Mouse (Mus musculus): ENCODE measurements around the gene Bloc1s4. TPM values are rescaled to one million over a fixed set of nuclear protein-coding genes. Genes with fewer than 3 reads are reported as not detected.
"Not testable (repeated sequence)": the region's sequence is repeated elsewhere in the genome, so short reads cannot be mapped to it uniquely, and the experiment has no call there.

Bloc1s4 gene
- polyA plus RNA-seq (2014; fragmentation: Nextera tagmentation; extraction: Ambion mirVana) = 24.4 and 31.5 TPM in 2 replicates

DNA sequence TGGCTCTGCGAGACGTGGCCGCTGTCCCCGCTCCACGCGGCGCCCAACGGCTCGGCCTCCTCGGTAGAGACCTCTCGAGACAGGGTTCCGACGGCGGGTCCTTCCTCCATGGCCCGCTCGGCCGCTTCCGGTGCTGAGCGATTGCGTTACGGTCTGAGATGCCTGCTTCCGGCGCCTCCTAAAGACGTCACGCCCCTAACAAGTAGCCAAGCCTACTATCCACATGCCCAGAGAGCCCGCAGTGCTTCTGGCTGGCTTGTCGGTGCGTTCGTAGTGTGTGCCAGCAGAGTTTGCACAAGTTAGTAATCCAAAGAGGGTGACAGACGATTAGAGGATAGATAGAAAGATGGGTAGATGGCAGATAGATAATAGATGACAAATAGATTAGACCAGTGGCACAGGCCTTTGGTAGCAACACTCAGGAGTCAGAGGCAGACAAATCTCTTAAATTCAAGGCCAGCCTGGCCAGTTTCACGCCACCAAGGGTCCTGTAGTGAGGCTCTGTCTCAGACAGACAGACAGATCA, at the start of gene Bloc1s4:
Bloc1s4 (minus strand) TSS at position 115 of the 526 bp plus-strand sequence.
- no peaks in the 10 kb centered on the region for H3K9me3 ChIP-seq (ENCODE audit: control insufficient read depth, low read length)
- ATAC-seq (ENCODE audit: insufficient number of reproducible peaks, low FRiP score, low TSS enrichment, low read depth) (peak; percentile 89), DNase-seq (ENCODE audit: low spot score) (peak; percentile 97)
- H3K36me3 ChIP-seq (ENCODE audit: control insufficient read depth, insufficient read depth, low read length) = no peaks in the 10 kb centered on the region
- no peaks in the 10 kb centered on the region; the same call in 1 of the 2 replicates for H3K4me1 ChIP-seq (ENCODE audit: control insufficient read depth, insufficient read depth, low read length)
- no peaks in the 10 kb centered on the region for H3K27me3 ChIP-seq (ENCODE audit: control insufficient read depth, insufficient read depth, low read length)
- 6% methylated on average over 31 of the region's 31 CpGs for whole genome bisulfite sequencing
- H3K4me3 ChIP-seq (ENCODE audit: low read depth, low read length) = peak within 1 kb of the TSS; percentile 99
- peak within 1 kb of the TSS; percentile 97 for H3K4me2 ChIP-seq (ENCODE audit: low read depth, severe bottlenecking)
- no peak within 1 kb of the TSS for H3K27ac ChIP-seq (replicated peaks; ENCODE audit: low read depth, low read length)
- H3K9ac ChIP-seq (ENCODE audit: low read length) = peak within 1 kb of the TSS; percentile 85

DNA sequence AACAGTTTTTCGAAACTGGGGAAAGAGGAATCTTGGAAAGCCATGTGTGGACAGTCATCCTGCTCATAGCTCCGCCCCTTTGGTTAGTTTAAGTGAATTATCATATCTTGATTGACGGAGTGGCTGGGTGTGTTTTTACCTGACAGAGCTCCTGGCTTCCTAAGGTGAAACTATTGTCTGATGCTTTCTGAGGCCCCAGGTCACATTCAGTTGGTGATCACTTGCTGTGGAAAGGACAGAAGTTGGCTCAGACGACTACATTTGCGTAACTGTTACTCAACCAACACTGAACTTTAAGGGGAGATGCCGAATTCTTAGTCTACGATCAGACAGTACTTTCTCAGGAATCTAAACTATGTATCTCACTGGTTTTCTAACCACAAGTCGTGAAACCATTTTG, 48.8 kb upstream of the Bloc1s4 start:
- no peak overlapping the region for H3K27ac ChIP-seq (replicated peaks; ENCODE audit: low read depth, low read length)
- ATAC-seq (ENCODE audit: insufficient number of reproducible peaks, low FRiP score, low TSS enrichment, low read depth) (no peak), DNase-seq (ENCODE audit: low spot score) (no peak)
- WGBS = 63% methylated on average over 8 of the region's 8 CpGs
- H3K9me3 ChIP-seq (ENCODE audit: control insufficient read depth, low read length) = no peaks in the 10 kb centered on the region
- no peaks in the 10 kb centered on the region; the same call in 1 of the 2 replicates for H3K36me3 ChIP-seq (ENCODE audit: control insufficient read depth, insufficient read depth, low read length)
- H3K9ac ChIP-seq (ENCODE audit: low read length) = no peak overlapping the region
- H3K4me2 ChIP-seq (ENCODE audit: low read depth, severe bottlenecking) = peak overlapping the region; percentile 41; the same call in 1 of the 2 replicates
- H3K27me3 ChIP-seq (ENCODE audit: control insufficient read depth, insufficient read depth, low read length) = no peaks in the 10 kb centered on the region
- H3K4me3 ChIP-seq (ENCODE audit: low read depth, low read length) = no peak overlapping the region
- no peaks in the 10 kb centered on the region for H3K4me1 ChIP-seq (ENCODE audit: control insufficient read depth, insufficient read depth, low read length)

DNA sequence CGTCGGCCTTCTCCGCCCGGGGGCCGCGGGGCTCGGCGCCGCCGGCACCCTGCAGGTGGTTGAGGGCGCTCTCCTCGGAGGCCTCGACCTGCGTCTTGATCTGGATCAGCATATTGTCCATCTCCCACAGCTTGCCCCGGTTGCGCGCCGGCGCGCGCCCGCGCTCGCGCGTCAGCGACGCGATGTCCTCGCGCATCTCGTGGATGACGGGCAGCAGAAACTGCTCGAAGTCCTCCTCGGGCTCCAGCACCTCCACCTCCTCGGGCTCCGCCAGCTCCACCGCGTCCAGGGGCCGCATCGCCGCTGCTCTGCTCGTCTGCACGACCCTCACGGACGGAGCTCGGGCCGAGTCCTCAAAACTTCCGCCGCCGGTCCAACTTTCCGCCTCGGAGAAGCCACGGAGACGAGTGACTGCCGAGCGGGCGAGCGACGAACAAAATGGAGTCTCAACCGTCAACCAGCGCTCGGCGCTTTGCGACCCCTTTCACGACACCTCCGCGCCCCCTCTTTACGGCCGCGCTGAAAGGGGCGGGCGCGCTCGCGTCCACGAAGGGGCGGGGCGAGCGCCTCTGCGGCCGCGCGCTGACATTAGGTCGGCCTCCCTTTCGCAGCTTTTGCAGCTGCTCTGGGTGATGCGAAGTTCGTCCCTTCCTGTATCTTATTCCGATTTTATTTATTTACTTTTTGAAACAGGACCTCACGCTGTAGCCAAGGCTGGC, 48.0 kb upstream of the Bloc1s4 start, which contains the start of gene Mrfap1:
Mrfap1 (minus strand) TSS at position 477 of the 719 bp plus-strand sequence.
- not testable (repeated sequence) for H3K9me3 ChIP-seq (ENCODE audit: control insufficient read depth, low read length); H3K36me3 ChIP-seq (ENCODE audit: control insufficient read depth, insufficient read depth, low read length); H3K27me3 ChIP-seq (ENCODE audit: control insufficient read depth, insufficient read depth, low read length); H3K4me1 ChIP-seq (ENCODE audit: control insufficient read depth, insufficient read depth, low read length)
- DNase-seq (ENCODE audit: low spot score) (peak; percentile 95), ATAC-seq (ENCODE audit: insufficient number of reproducible peaks, low FRiP score, low TSS enrichment, low read depth) (peak; percentile 82)
- H3K4me2 ChIP-seq (ENCODE audit: low read depth, severe bottlenecking) = peak within 1 kb of the TSS; percentile 41
- peak within 1 kb of the TSS; percentile 94 for H3K27ac ChIP-seq (replicated peaks; ENCODE audit: low read depth, low read length)
- WGBS = under 1% methylated on average over 90 of the region's 90 CpGs
- H3K4me3 ChIP-seq (ENCODE audit: low read depth, low read length) = peak within 1 kb of the TSS; percentile 66
- H3K9ac ChIP-seq (ENCODE audit: low read length) = peak within 1 kb of the TSS; percentile 66

DNA sequence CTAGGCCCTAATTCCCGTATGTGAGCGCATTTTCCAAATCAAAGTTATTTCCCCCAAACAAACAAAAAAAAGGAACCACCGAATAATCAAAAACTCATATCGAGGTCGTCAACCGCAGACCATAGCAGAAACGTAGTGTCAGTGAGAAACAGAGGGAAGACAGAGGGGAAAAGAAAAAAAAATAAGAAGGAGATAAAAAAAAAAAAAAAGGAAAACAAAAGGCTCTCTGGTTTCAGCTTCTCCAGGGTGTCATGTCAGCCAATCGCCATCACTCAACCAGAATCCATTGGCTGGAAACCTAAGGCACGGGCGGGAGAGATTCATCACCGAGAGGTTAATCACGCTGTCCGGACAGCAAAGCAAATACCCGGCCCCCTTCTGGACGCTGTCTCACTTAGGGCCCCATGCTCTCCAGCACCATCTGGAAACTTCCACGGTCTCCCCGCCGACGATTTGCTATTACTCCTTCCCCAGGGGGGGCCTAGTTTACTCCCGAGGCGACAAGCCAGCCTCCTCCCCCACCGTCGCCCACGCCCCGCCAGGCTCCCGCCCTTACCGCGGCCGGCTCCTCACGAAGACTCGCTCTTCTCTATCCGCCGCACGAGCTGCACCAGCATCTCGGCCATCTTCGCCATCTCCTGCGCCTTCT, 47.3 kb upstream of the Bloc1s4 start:
- peak overlapping the region; percentile 66 for H3K4me3 ChIP-seq (ENCODE audit: low read depth, low read length)

DNA sequence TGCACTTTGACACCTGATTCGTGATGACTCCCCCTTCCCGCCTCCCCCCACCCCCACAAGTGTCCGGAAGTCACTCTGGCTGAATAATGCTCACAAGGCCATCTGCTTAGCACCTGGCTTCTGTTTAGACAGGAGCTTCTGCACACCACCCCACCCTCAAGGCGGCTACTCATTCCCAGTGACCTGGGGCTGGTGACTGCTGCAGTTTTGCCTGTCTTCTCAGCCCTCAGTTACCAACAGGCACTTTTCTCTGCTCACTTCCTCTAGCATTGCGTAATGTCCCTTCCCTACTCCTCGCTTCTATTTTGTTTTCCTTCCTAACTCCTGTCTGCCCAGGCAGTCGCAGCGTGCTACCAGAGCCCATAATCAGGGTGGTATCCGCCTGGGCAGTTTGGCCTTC, 43.4 kb upstream of the Bloc1s4 start:
- Histone ChIP-seq H3K27me3 (ENCODE audit: control insufficient read depth, insufficient read depth, low read length) (no peaks in the 10 kb centered on the region), H3K4me1 (ENCODE audit: control insufficient read depth, insufficient read depth, low read length) (no peaks in the 10 kb centered on the region), H3K9ac (ENCODE audit: low read length) (no peak overlapping the region), H3K4me2 (ENCODE audit: low read depth, severe bottlenecking) (no peak overlapping the region), H3K9me3 (ENCODE audit: control insufficient read depth, low read length) (no peaks in the 10 kb centered on the region), H3K4me3 (ENCODE audit: low read depth, low read length) (no peak overlapping the region), H3K36me3 (ENCODE audit: control insufficient read depth, insufficient read depth, low read length) (no peaks in the 10 kb centered on the region; the same call in 1 of the 2 replicates), H3K27ac (replicated peaks; ENCODE audit: low read depth, low read length) (no peak overlapping the region)
- no peak for DNase-seq (ENCODE audit: low spot score)
- ATAC-seq (ENCODE audit: insufficient number of reproducible peaks, low FRiP score, low TSS enrichment, low read depth) = no peak
- WGBS = 81% methylated on average over 9 of the region's 9 CpGs

More for the DNA sequence above, 47.3 kb upstream of the Bloc1s4 start:
- Histone ChIP-seq H3K4me2 (ENCODE audit: low read depth, severe bottlenecking) (peak overlapping the region; percentile 41), H3K27ac (replicated peaks; ENCODE audit: low read depth, low read length) (peak overlapping the region; percentile 94), H3K9ac (ENCODE audit: low read length) (peak overlapping the region; percentile 66)
- not testable (repeated sequence) for H3K36me3 ChIP-seq (ENCODE audit: control insufficient read depth, insufficient read depth, low read length); H3K9me3 ChIP-seq (ENCODE audit: control insufficient read depth, low read length); H3K27me3 ChIP-seq (ENCODE audit: control insufficient read depth, insufficient read depth, low read length); H3K4me1 ChIP-seq (ENCODE audit: control insufficient read depth, insufficient read depth, low read length)
- 8% methylated on average over 36 of the region's 37 CpGs for WGBS
- ATAC-seq (ENCODE audit: insufficient number of reproducible peaks, low FRiP score, low TSS enrichment, low read depth) (peak; percentile 23; the same call in 1 of the 2 replicates), DNase-seq (ENCODE audit: low spot score) (peak; percentile 66)

DNA sequence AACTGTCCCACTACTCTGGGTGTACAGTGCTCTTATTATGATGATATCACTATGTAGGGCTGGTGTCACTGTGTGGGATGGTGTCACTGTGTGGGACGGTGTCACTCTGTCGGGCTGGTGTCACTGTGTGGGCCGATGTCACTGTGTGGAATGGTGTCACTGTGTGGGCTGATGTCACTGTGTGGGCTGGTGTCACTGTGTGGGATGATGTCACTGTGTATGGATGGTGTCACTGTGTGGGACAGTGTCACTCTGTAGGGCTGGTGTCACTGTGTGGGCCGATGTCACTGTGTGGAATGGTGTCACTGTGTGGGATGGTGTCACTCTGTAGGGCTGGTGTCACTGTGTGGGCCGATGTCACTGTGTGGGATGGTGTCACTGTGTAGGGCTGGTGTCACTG, 37.6 kb upstream of the Bloc1s4 start:
- no peak for ATAC-seq (ENCODE audit: insufficient number of reproducible peaks, low FRiP score, low TSS enrichment, low read depth)
- Histone ChIP-seq H3K4me1 (ENCODE audit: control insufficient read depth, insufficient read depth, low read length) (no peaks in the 10 kb centered on the region), H3K9ac (ENCODE audit: low read length) (no peak overlapping the region), H3K9me3 (ENCODE audit: control insufficient read depth, low read length) (no peaks in the 10 kb centered on the region), H3K27me3 (ENCODE audit: control insufficient read depth, insufficient read depth, low read length) (no peaks in the 10 kb centered on the region), H3K4me3 (ENCODE audit: low read depth, low read length) (no peak overlapping the region), H3K36me3 (ENCODE audit: control insufficient read depth, insufficient read depth, low read length) (no peaks in the 10 kb centered on the region), H3K27ac (replicated peaks; ENCODE audit: low read depth, low read length) (no peak overlapping the region), H3K4me2 (ENCODE audit: low read depth, severe bottlenecking) (no peak overlapping the region)
- DNase-seq (ENCODE audit: low spot score) = no peak
- 94% methylated on average over 5 of the region's 5 CpGs for WGBS

DNA sequence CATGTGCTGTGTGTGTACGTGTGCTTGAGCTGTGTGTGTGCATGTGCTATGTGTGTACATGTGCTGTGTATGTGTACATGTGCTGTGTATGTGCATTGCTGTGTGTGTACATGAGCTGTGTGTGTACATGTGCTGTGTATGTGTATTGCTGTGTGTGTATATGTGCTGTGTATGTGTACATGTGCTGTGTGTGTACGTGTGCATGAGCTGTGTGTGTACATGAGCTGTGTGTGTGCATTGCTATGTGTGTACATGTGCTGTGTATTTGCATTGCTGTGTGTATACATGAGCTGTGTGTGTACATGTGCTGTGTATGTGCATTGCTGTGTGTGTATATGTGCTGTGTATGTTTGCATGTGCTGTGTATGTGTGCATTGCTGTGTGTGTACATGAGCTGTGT, 31.1 kb upstream of the Bloc1s4 start:
- Histone ChIP-seq H3K27ac (replicated peaks; ENCODE audit: low read depth, low read length) (no peak overlapping the region), H3K9me3 (ENCODE audit: control insufficient read depth, low read length) (no peaks in the 10 kb centered on the region; the same call in 1 of the 2 replicates), H3K4me3 (ENCODE audit: low read depth, low read length) (no peak overlapping the region), H3K4me1 (ENCODE audit: control insufficient read depth, insufficient read depth, low read length) (no peaks in the 10 kb centered on the region), H3K4me2 (ENCODE audit: low read depth, severe bottlenecking) (no peak overlapping the region), H3K27me3 (ENCODE audit: control insufficient read depth, insufficient read depth, low read length) (no peaks in the 10 kb centered on the region), H3K36me3 (ENCODE audit: control insufficient read depth, insufficient read depth, low read length) (no peaks in the 10 kb centered on the region), H3K9ac (ENCODE audit: low read length) (no peak overlapping the region)
- ATAC-seq (ENCODE audit: insufficient number of reproducible peaks, low FRiP score, low TSS enrichment, low read depth) (no peak), DNase-seq (ENCODE audit: low spot score) (no peak)
- WGBS = 81% methylated on average over 2 of the region's 2 CpGs

DNA sequence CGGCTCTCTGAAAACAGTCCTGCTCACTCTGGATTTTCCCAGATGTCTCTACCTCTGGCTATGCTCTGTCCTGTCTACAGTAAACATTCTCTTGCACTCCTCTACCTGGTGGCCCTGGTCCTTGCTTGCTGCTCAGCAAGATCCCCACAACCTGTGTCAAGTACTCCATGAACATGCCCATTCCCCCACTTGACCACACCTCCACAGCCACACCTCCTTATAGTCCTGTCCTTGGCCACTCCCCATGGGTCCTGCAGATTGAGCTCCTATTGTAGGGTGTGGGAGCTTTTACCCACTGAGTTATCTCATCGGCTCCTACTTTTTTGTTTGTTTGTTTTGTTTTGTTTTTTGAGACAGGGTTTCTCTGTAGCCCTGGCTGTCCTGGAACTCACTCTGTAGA, 30.5 kb upstream of the Bloc1s4 start:
- H3K27ac ChIP-seq (replicated peaks; ENCODE audit: low read depth, low read length) = no peak overlapping the region
- ATAC-seq (ENCODE audit: insufficient number of reproducible peaks, low FRiP score, low TSS enrichment, low read depth) (no peak), DNase-seq (ENCODE audit: low spot score) (no peak)
- no peaks in the 10 kb centered on the region; the same call in 1 of the 2 replicates for H3K9me3 ChIP-seq (ENCODE audit: control insufficient read depth, low read length)
- H3K36me3 ChIP-seq (ENCODE audit: control insufficient read depth, insufficient read depth, low read length) = no peaks in the 10 kb centered on the region
- H3K4me3 ChIP-seq (ENCODE audit: low read depth, low read length) = no peak overlapping the region
- WGBS = 96% methylated on average over 1 of the region's 2 CpGs
- H3K4me1 ChIP-seq (ENCODE audit: control insufficient read depth, insufficient read depth, low read length) = no peaks in the 10 kb centered on the region
- no peaks in the 10 kb centered on the region for H3K27me3 ChIP-seq (ENCODE audit: control insufficient read depth, insufficient read depth, low read length)
- no peak overlapping the region for H3K9ac ChIP-seq (ENCODE audit: low read length)
- no peak overlapping the region for H3K4me2 ChIP-seq (ENCODE audit: low read depth, severe bottlenecking)

Data from limb, embryonic 11.5 days (tissue).